Mouse (Mus musculus) hindbrain, postnatal 0 days (tissue): ENCODE results near the gene Ltv1. TPM values are rescaled to one million over a fixed set of nuclear protein-coding genes. Genes with fewer than 3 reads are reported as not detected.

Source experiments
- ATAC-seq: fragments of 200-750 bp; cut with Nextera tagmentation; 2 replicates; pipeline ENCODE4 v1.8.0; 2017; ENCODE audit warnings: mild to moderate bottlenecking, moderate TSS enrichment, moderate library complexity
- DNase-seq: peaks from one replicate; pipeline ENCODE4 v3.0.0-alpha.2; 2015; ENCODE audit warnings: low spot score
- H3K27ac ChIP-seq: fragments of 300-500 bp; sonication (generic); 2 replicates; pipeline ENCODE4 v1.5.1; 2014; ENCODE audit warnings: mild to moderate bottlenecking
- H3K27me3 ChIP-seq: fragments of 300-500 bp; sonication (generic); 2 replicates; pipeline ENCODE4 v1.6.1; 2014; ENCODE audit warnings: low read length, mixed read lengths; ENCODE audit not compliant: insufficient read depth
- H3K36me3 ChIP-seq: fragments of 300-500 bp; sonication (generic); 2 replicates; pipeline ENCODE4 v1.6.1; 2014; ENCODE audit warnings: low read length, mixed read lengths; ENCODE audit not compliant: insufficient read depth
- H3K4me1 ChIP-seq: fragments of 300-500 bp; sonication (generic); 2 replicates; pipeline ENCODE4 v1.6.1; 2014; ENCODE audit warnings: antibody characterized with exemption, low read length, mixed read lengths; ENCODE audit not compliant: insufficient read depth
- H3K4me2 ChIP-seq: fragments of 300-500 bp; sonication (generic); 2 replicates; pipeline ENCODE4 v1.6.1; 2014; ENCODE audit warnings: low read depth, mild to moderate bottlenecking, low read length, moderate library complexity, mixed read lengths
- H3K4me3 ChIP-seq: fragments of 300-500 bp; sonication (generic); 2 replicates; pipeline ENCODE4 v1.5.1; 2014; ENCODE audit warnings: low read length
- H3K9ac ChIP-seq: fragments of 300-500 bp; sonication (generic); replicated peaks from 2 replicates; pipeline ENCODE4 v1.6.1; 2014; ENCODE audit warnings: mild to moderate bottlenecking, low read length, moderate library complexity, mixed read lengths
- H3K9me3 ChIP-seq: fragments of 300-500 bp; sonication (generic); 2 replicates; pipeline ENCODE4 v1.6.1; 2016; ENCODE audit warnings: low read length, mixed read lengths
- CTCF ChIP-seq: IDR thresholded peaks from 2 replicates; pipeline ENCODE4 v1.5.1; 2016; ENCODE audit warnings: antibody characterized with exemption, control low read depth, low read depth
- WGBS: fragments of 180-500 bp; shearing (Covaris S2); extraction: QIAGEN DNeasy Blood & Tissue Kit; methylation state at CpG from one replicate; pipeline ENCODE4 v1.1.7; 2014; 5-methylcytosine and 5-hydroxymethylcytosine counted together
- polyA plus RNA-seq: library from polyadenylated mRNA; unstranded; fragments of >200 nt; fragmentation: Nextera tagmentation; extraction: Ambion mirVana; gene quantifications from 2 replicates; pipeline ENCODE4 v1.2.1, GENCODE M21; 2015
- total RNA-seq: library from RNA; depleted of rRNA; stranded (reverse); fragments of >200 nt; gene quantifications from 2 replicates; pipeline ENCODE4 v1.2.3, GENCODE M21; 2014

The Ltv1 gene
- total and polyA plus RNA-seq, 2 experiments from 2014 or later, result 14.9 to 25.6 TPM

DNA sequence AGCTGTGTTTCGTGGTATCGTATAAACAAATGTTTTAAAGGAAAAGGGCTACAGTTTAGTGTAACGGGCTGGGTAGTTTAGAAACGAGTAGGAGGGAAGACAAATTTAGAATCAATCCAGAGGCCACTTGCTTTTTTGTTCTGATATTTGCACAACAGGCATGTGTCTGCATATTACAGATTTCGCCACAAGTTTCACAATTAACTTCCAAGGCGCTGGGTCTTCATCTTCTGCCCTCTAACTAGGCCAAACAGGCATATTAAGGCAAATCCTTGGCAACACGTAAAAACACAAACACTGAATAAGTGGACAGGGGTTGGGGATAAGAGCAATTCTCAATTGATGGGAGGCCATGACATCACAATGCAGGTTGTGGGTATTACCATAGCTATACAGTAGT is 17.1 kb downstream of the Ltv1 start:
- Histone ChIP-seq H3K27ac (no peak overlapping the region), H3K4me1 (no peaks in the 10 kb centered on the region), H3K4me3 (no peak overlapping the region), H3K9me3 (no peaks in the 10 kb centered on the region), H3K9ac (no peak overlapping the region), H3K27me3 (no peaks in the 10 kb centered on the region), H3K36me3 (peaks cover 27% of the 10 kb centered on the region), H3K4me2 (no peak overlapping the region)
- 91% methylated on average over 7 of the region's 7 CpGs for WGBS
- TF ChIP-seq CTCF, result no peak
- ATAC-seq (no peak), DNase-seq (no peak)

- WGBS, result 41% methylated on average over 10 of the region's 10 CpGs
- H3K9me3 ChIP-seq, result no peaks in the 10 kb centered on the region
- no peak for TF ChIP-seq CTCF
- H3K9ac ChIP-seq, result no peak overlapping the region
- no peak overlapping the region for H3K4me3 ChIP-seq
- peak; percentile 33 for DNase-seq
- no peak; the same call in 1 of the 2 replicates for ATAC-seq
- H3K4me1 ChIP-seq, result no peaks in the 10 kb centered on the region
- no peak overlapping the region for H3K4me2 ChIP-seq
- no peak overlapping the region for H3K27ac ChIP-seq
- H3K36me3 ChIP-seq, result peaks cover 8% of the 10 kb centered on the region; the same call in 1 of the 2 replicates
- no peaks in the 10 kb centered on the region for H3K27me3 ChIP-seq
Measured at GRCm38 (mm10) chr10:13172798-13173221, 20.2 kb downstream of the Ltv1 start.

- Histone ChIP-seq H3K9ac (no peak overlapping the region), H3K4me3 (no peak overlapping the region), H3K9me3 (no peaks in the 10 kb centered on the region), H3K4me1 (no peaks in the 10 kb centered on the region), H3K36me3 (no peaks in the 10 kb centered on the region), H3K27ac (no peak overlapping the region), H3K4me2 (0 out of 2 replicates have a peak overlapping the region, but pooled peaks have one; percentile 16), H3K27me3 (no peaks in the 10 kb centered on the region)
- ATAC-seq (0 out of 2 replicates have a peak, but pooled peaks have one; percentile 9), DNase-seq (no peak)
- 54% methylated on average over 2 of the region's 2 CpGs for WGBS
- TF ChIP-seq CTCF, result no peak
Measured at GRCm38 (mm10) chr10:13171461-13171860, 21.5 kb downstream of the Ltv1 start.

DNA sequence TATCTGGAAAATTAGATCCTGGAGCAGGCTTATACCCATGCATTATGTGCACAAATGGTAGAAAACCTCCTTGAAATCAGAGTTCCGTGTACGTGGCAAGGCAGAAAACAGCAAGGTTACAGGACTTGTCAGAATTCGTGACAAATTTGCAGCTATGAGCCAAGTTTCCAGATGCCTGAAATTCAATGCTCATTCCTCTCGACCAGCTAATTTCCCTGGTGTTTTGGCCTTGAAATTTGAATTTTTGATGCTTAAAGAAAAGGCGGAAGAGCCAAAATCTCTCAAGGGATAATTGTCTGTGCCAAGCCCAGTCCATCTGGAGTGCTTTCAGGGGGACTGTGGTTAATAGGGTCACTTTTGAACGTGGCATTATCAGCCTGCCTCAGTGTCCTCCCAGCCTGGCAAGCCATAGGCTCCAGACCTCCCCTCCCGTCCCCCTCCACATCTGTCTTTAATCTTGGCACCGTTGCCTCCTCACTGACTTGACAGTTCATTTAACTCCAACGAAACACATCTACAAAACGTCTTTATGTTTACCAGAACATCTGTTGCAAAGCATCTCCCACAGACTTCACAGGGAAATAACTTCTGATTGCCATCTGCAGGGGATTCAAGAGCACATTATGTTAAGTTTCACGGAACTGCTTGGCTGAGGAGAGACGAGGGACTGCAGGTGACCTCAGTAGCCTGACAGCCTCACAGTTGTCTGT is 22.1 kb downstream of the Ltv1 start:
- DNase-seq (peak; percentile 83), ATAC-seq (peak; percentile 81)
- H3K27ac ChIP-seq, result no peak overlapping the region
- no peaks in the 10 kb centered on the region for H3K27me3 ChIP-seq
- H3K4me1 ChIP-seq, result no peaks in the 10 kb centered on the region
- no peaks in the 10 kb centered on the region for H3K9me3 ChIP-seq
- H3K4me3 ChIP-seq, result no peak overlapping the region
- 0 out of 2 replicates have a peak overlapping the region, but pooled peaks have one; percentile 16 for H3K4me2 ChIP-seq
- no peak for TF ChIP-seq CTCF
- no peak overlapping the region for H3K9ac ChIP-seq
- H3K36me3 ChIP-seq, result no peaks in the 10 kb centered on the region
- WGBS, result 22% methylated on average over 12 of the region's 12 CpGs

- DNase-seq, result no peak
- Histone ChIP-seq H3K4me1 (no peaks in the 10 kb centered on the region), H3K36me3 (no peaks in the 10 kb centered on the region), H3K9me3 (no peaks in the 10 kb centered on the region), H3K27ac (no peak overlapping the region), H3K4me3 (no peak overlapping the region), H3K9ac (no peak overlapping the region), H3K27me3 (no peaks in the 10 kb centered on the region), H3K4me2 (no peak overlapping the region)
- 92% methylated on average over 5 of the region's 5 CpGs for WGBS
- no peak for ATAC-seq
- no peak for TF ChIP-seq CTCF
Measured at GRCm38 (mm10) chr10:13168461-13168860, 24.5 kb downstream of the Ltv1 start.

DNA sequence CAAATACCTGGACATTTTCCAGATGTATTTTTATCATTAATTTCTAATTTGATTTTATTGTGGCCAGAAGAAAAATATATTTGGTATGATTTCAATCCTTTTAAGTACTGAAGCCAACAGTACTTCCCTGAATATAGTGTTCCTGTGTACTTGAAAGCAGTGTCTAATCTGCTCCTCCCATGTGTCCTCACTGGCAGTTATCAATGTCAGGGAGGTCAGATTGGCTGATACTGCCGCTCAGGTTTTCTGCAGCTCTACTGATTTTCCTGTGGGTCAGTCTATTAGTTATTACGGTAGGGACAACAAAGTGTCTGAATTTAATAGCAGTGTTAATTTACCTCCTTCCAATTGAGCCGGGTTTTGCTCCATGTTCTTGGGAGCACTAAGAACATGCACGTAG is 30.9 kb downstream of the Ltv1 start:
- Histone ChIP-seq H3K27ac (no peak overlapping the region), H3K9ac (no peak overlapping the region), H3K4me1 (no peaks in the 10 kb centered on the region), H3K9me3 (0 out of 2 replicates have a peak, but pooled peaks cover 2% of the 10 kb centered on the region), H3K4me2 (no peak overlapping the region), H3K36me3 (no peaks in the 10 kb centered on the region), H3K4me3 (no peak overlapping the region), H3K27me3 (no peaks in the 10 kb centered on the region)
- TF ChIP-seq CTCF, result no peak
- DNase-seq, result no peak
- WGBS, result 90% methylated on average over 4 of the region's 4 CpGs
- ATAC-seq, result no peak

GRCm38 (mm10) chr10:13160913-13161312 is 32.1 kb downstream of the Ltv1 start:
- Histone ChIP-seq H3K9me3 (0 out of 2 replicates have a peak, but pooled peaks cover 2% of the 10 kb centered on the region), H3K9ac (no peak overlapping the region), H3K27me3 (no peaks in the 10 kb centered on the region), H3K27ac (no peak overlapping the region), H3K4me1 (no peaks in the 10 kb centered on the region), H3K4me3 (no peak overlapping the region), H3K4me2 (no peak overlapping the region), H3K36me3 (no peaks in the 10 kb centered on the region)
- 93% methylated on average over 4 of the region's 4 CpGs for WGBS
- no peak for DNase-seq
- no peak for TF ChIP-seq CTCF
- ATAC-seq, result no peak
